Mouse (Mus musculus) heart, embryonic 12.5 days (tissue): ENCODE results near the gene Pdzd2. TPM values are rescaled to one million over a fixed set of nuclear protein-coding genes. Genes with fewer than 3 reads are reported as not detected.

Experiments used
- ATAC-seq: fragments of 200-750 bp; cut with Nextera tagmentation; 2 replicates; pipeline ENCODE4 v1.8.0; 2017; ENCODE audit warnings: moderate TSS enrichment, moderate library complexity; ENCODE audit not compliant: insufficient number of reproducible peaks, low FRiP score
- H3K27ac ChIP-seq: fragments of 300-500 bp; sonication (generic); 2 replicates; pipeline ENCODE4 v1.5.1; 2016; ENCODE audit warnings: mild to moderate bottlenecking, moderate library complexity; ENCODE audit not compliant: poor library complexity, severe bottlenecking
- H3K27me3 ChIP-seq: fragments of 300-500 bp; sonication (generic); replicated peaks from 2 replicates; pipeline ENCODE4 v1.6.1; 2016; ENCODE audit warnings: mild to moderate bottlenecking, moderate library complexity
- H3K36me3 ChIP-seq: fragments of 300-500 bp; sonication (generic); 2 replicates; pipeline ENCODE4 v1.6.1; 2016; ENCODE audit warnings: mild to moderate bottlenecking, moderate library complexity
- H3K4me1 ChIP-seq: fragments of 300-500 bp; sonication (generic); replicated peaks from 2 replicates; pipeline ENCODE4 v1.6.1; 2016; ENCODE audit warnings: mild to moderate bottlenecking
- H3K4me2 ChIP-seq: fragments of 300-500 bp; sonication (generic); 2 replicates; pipeline ENCODE4 v1.6.1; 2016; ENCODE audit warnings: mild to moderate bottlenecking, moderate library complexity
- H3K4me3 ChIP-seq: fragments of 300-500 bp; sonication (generic); 2 replicates; pipeline ENCODE4 v1.5.1; 2016; ENCODE audit warnings: mild to moderate bottlenecking
- H3K9ac ChIP-seq: fragments of 300-500 bp; sonication (generic); 2 replicates; pipeline ENCODE4 v1.6.1; 2016; ENCODE audit warnings: mild to moderate bottlenecking, moderate library complexity
- H3K9me3 ChIP-seq: fragments of 300-500 bp; sonication (generic); replicated peaks from 2 replicates; pipeline ENCODE4 v1.6.1; 2016; ENCODE audit warnings: mild to moderate bottlenecking, moderate library complexity
- WGBS: fragments of 180-500 bp; shearing (Covaris S2); methylation state at CpG from one replicate; pipeline ENCODE4 v1.1.7; 2016; 5-methylcytosine and 5-hydroxymethylcytosine counted together
- polyA plus RNA-seq: library from polyadenylated mRNA; unstranded; fragments of >200 nt; fragmentation: Nextera tagmentation; extraction: Ambion mirVana; gene quantifications from 2 replicates; pipeline ENCODE4 v1.2.1, GENCODE M21; 2016

Pdzd2 gene
- polyA plus RNA-seq, 1 experiment from 2014 or later, result 14.4 TPM

DNA sequence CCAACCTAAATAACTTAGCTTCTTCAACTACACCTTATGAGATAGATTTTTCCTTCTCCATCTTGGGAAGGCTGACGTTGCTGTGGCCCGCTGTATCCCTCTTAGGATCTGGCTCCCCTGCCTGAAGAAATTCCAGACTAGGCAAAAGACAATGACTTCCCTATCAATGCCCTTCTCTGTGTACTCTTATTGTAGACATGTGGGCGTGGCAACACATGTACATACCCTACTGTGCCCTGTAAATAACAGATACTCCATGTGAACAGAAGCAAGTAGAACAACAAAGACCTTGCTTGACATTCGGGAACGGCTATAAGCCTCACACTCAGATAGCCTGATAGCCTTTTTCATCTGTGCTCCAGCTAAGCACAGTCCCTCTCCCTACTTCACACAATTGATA, 295.2 kb downstream of the Pdzd2 start:
- 49% methylated on average over 5 of the region's 5 CpGs for WGBS

DNA sequence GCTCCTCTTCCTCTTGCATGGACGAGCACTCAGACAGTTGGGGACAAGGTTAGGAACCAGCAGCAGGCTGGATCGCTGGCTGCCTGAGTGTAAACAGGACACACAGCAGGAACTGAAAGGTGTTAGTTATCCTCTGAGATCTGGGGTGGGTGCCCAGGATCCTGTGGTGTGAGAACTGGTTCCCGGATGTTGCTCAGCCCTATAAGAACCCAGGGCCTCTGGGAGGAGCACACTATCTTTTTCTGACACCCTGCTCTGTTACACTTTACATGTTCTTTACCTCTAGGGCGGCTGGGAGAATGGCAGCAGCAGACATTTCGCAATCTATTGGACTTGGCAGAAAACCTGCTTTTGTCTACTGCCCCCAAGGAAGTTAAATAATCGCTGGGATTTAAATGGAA, 300.4 kb downstream of the Pdzd2 start:
- no peak overlapping the region for H3K4me3 ChIP-seq
- H3K9me3 ChIP-seq, result no peaks in the 10 kb centered on the region
- ATAC-seq, result no peak
- no peaks in the 10 kb centered on the region for H3K36me3 ChIP-seq
- H3K4me1 ChIP-seq, result peaks cover 32% of the 10 kb centered on the region
- H3K27me3 ChIP-seq, result no peaks in the 10 kb centered on the region
- no peak overlapping the region for H3K9ac ChIP-seq
- H3K4me2 ChIP-seq, result no peak overlapping the region
- WGBS, result 34% methylated on average over 6 of the region's 6 CpGs
- no peak overlapping the region for H3K27ac ChIP-seq

More for the DNA sequence above, 295.2 kb downstream of the Pdzd2 start:
- no peaks in the 10 kb centered on the region for H3K9me3 ChIP-seq
- no peak overlapping the region for H3K9ac ChIP-seq
- no peak overlapping the region for H3K4me2 ChIP-seq
- H3K4me3 ChIP-seq, result no peak overlapping the region
- peaks cover 24% of the 10 kb centered on the region for H3K4me1 ChIP-seq
- H3K27me3 ChIP-seq, result no peaks in the 10 kb centered on the region
- no peak for ATAC-seq
- H3K27ac ChIP-seq, result no peak overlapping the region
- no peaks in the 10 kb centered on the region for H3K36me3 ChIP-seq

DNA sequence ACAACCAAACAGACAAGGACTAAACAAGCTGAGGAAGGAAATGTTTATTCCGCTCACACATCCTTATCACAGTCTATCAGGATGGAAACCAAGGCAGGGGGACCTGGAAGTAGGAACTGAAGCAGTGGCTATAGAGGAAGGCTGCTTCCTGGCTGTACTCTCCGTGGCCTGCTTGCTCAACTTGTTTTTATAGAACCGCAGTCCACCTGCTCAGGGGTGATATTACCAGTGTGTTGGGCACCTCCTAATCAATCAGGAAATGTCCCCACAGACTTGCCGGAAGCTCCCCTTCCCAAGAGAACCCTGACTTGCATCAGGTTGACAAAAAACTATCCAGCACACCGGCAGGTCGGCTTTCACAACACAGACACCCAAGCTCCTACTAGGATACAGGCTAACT, 301.0 kb downstream of the Pdzd2 start:
- Histone ChIP-seq H3K36me3 (no peaks in the 10 kb centered on the region), H3K4me3 (no peak overlapping the region), H3K4me1 (peaks cover 31% of the 10 kb centered on the region), H3K27me3 (no peaks in the 10 kb centered on the region), H3K9ac (no peak overlapping the region), H3K9me3 (no peaks in the 10 kb centered on the region), H3K27ac (no peak overlapping the region), H3K4me2 (no peak overlapping the region)
- WGBS, result 50% methylated on average over 6 of the region's 6 CpGs
- no peak for ATAC-seq

DNA sequence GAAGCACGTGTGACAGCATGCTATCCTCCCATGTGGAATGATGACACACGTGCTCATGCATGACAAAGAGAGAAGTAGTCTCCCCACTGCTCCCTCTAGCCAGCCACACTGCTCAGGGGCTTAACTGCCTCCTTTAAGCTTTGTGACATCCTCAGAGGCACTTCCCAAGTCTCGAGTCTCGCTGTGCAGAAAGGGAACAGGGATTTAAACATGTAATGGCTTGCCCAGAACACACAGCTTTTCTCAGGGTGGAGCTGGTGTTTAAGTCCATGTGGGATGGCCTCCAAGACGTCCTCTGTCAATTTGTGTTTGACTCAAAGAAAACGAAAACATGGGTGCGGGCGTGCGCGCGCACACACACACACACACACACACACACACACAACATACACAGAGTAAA, 301.6 kb downstream of the Pdzd2 start:
- H3K4me2 ChIP-seq, result no peak overlapping the region
- H3K27me3 ChIP-seq, result no peaks in the 10 kb centered on the region
- H3K36me3 ChIP-seq, result no peaks in the 10 kb centered on the region
- H3K9ac ChIP-seq, result no peak overlapping the region
- H3K9me3 ChIP-seq, result no peaks in the 10 kb centered on the region
- no peak for ATAC-seq
- H3K4me3 ChIP-seq, result no peak overlapping the region
- peaks cover 28% of the 10 kb centered on the region for H3K4me1 ChIP-seq
- H3K27ac ChIP-seq, result no peak overlapping the region
- 80% methylated on average over 11 of the region's 11 CpGs for WGBS

DNA sequence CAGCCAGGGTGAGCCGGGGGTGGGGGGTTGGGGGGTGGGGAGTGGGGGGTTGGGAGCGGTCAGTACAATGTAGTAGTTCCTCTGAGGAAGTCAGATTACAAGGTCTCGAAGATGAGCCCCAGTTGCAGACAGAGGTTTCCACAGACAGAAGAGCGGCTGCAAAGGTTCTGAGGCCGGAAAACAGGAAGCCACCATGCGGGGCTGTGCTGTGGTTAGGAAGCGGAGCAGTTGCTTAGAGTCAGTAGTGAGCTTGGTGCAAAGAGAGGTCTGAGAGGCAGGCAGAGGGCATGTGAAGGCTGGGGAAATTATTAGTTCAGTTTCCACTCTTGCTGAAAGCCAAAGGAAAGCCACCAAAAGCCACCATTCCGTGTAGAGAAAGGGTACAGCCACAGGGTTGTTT, 303.8 kb downstream of the Pdzd2 start:
- Histone ChIP-seq H3K4me2 (no peak overlapping the region), H3K27me3 (no peaks in the 10 kb centered on the region), H3K9me3 (no peaks in the 10 kb centered on the region), H3K4me3 (no peak overlapping the region), H3K4me1 (peaks cover 32% of the 10 kb centered on the region), H3K27ac (no peak overlapping the region), H3K9ac (no peak overlapping the region), H3K36me3 (no peaks in the 10 kb centered on the region)
- 80% methylated on average over 8 of the region's 8 CpGs for WGBS
- no peak for ATAC-seq

DNA sequence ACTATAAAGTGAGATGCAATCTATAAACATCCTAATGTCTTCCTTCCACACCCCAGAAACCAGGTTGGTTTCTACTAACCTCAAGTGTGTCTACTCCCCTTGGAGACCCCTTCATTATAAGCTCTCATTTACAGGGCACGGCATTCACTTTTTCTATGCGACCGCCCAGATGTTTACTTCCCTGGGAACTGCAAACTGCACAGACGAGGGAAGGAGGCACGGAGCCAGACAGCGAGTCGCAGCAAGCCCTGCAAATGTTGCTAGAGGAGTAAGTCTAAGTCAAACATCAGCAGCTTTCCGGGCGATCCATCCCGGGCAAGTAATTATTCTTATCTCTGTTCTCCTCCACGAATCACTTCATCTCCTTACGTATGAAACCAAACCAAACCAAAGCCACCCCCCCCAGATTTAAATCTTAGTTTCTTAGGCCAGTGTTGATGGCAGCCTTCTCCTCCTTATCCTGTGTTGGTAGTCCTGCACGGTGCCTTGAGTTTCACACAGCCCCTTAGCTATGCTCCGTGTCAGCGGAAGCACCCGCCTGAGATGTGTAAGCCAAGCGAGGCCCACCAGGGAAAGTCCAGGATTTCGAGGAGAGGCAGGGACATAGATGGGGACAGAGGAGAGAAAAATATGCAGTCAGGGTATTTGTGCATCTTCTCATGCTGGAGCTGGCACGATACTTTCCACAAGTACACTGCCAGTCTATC, 305.7 kb downstream of the Pdzd2 start:
- H3K27ac ChIP-seq, result no peak overlapping the region
- no peaks in the 10 kb centered on the region for H3K27me3 ChIP-seq

DNA sequence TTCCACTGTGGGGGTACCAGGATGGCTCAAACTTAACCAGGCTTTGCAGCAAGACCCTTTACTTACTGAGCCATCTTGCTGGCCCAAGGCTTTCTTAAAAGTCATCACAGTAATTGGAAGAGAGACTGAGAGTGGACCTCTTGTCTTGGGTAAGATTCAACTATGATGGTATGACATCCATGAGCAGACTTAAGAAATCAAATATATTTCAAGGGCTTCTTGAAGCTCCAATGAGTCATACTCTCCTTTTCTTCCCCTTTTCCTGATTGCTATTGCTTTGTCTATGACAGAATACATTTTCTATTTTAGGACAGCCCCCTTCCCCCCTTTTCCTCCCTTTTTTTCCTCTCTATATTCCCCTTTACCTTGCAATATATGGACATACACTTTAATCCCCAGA, 306.8 kb downstream of the Pdzd2 start:
- Histone ChIP-seq H3K4me3 (no peak overlapping the region), H3K27me3 (no peaks in the 10 kb centered on the region), H3K36me3 (no peaks in the 10 kb centered on the region), H3K4me1 (peaks cover 19% of the 10 kb centered on the region), H3K9ac (no peak overlapping the region), H3K9me3 (no peaks in the 10 kb centered on the region), H3K27ac (no peak overlapping the region), H3K4me2 (no peak overlapping the region)
- ATAC-seq, result no peak

More for the DNA sequence above, 305.7 kb downstream of the Pdzd2 start:
- no peak overlapping the region for H3K4me2 ChIP-seq
- no peaks in the 10 kb centered on the region for H3K9me3 ChIP-seq
- ATAC-seq, result no peak
- peaks cover 22% of the 10 kb centered on the region for H3K4me1 ChIP-seq
- H3K4me3 ChIP-seq, result no peak overlapping the region
- H3K9ac ChIP-seq, result no peak overlapping the region
- no peaks in the 10 kb centered on the region for H3K36me3 ChIP-seq
- WGBS, result 63% methylated on average over 19 of the region's 19 CpGs

DNA sequence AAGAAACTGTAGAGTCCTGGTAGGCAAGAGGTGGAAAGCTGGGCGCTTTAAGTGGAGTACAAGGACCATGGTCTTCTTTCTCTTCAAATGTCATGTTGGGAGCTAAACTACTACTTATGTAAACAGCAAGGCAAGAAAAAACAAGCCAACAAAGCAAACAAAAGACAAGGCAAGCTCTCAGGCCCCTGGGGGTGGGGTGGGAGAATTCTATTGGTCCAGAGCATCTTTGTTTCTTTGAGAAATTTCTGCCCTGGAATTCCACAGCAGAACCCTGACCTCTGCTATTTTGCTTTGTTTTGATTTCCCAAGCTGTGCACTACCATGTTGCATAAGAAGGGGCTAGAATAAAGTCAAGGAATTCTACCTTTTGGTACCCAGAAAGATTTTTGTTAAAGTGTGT, 307.4 kb downstream of the Pdzd2 start:
- Histone ChIP-seq H3K4me3 (no peak overlapping the region), H3K9me3 (no peaks in the 10 kb centered on the region), H3K36me3 (no peaks in the 10 kb centered on the region), H3K27me3 (no peaks in the 10 kb centered on the region), H3K4me1 (peaks cover 19% of the 10 kb centered on the region), H3K9ac (no peak overlapping the region), H3K27ac (no peak overlapping the region), H3K4me2 (no peak overlapping the region)
- 93% methylated on average over 1 of the region's 1 CpGs for WGBS
- ATAC-seq, result no peak

DNA sequence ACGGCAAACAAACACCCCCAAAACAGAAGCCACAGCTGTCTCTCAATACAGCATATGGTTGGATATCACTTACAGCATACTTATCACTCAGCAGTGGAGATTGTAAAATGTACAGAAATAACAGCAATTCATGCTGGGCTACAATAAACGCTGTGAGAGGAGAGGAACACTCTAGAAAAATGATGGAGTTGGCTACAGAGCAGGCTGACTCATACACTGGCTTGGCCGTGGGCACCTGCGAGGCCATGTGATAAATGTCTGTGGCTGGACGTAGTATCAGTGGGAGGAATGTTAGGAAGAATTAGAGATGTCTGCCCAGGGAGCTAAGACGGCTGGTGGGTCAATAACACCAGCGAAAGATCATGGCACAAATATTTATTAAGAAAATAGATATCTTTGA, 308.0 kb downstream of the Pdzd2 start:
- Histone ChIP-seq H3K4me1 (peaks cover 19% of the 10 kb centered on the region), H3K9ac (no peak overlapping the region), H3K36me3 (no peaks in the 10 kb centered on the region), H3K4me3 (no peak overlapping the region), H3K27ac (no peak overlapping the region), H3K9me3 (no peaks in the 10 kb centered on the region), H3K4me2 (no peak overlapping the region), H3K27me3 (no peaks in the 10 kb centered on the region)
- ATAC-seq, result no peak
- WGBS, result 41% methylated on average over 7 of the region's 7 CpGs

DNA sequence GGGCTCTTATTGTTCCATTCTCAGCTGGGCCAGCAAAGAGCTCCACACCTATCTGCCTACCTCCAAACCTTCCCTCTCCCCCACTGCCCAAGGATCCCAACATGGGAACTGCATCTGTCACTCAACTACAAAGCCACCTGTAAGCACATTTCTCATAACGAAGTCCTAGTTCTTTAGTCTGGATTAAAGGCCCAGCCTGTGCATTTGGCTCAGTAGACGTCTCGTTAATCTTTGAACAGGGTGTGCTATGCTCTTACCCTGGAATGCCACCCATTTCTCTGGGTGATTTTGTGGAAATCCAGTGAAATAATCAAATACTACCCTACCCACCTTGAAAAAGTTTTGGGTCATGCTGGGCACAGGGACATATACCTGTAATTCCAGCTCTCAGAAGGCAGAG, 308.5 kb downstream of the Pdzd2 start:
- no peak for ATAC-seq
- Histone ChIP-seq H3K4me3 (no peak overlapping the region), H3K36me3 (no peaks in the 10 kb centered on the region), H3K4me2 (no peak overlapping the region), H3K4me1 (peaks cover 17% of the 10 kb centered on the region), H3K9me3 (no peaks in the 10 kb centered on the region), H3K27me3 (no peaks in the 10 kb centered on the region), H3K27ac (no peak overlapping the region), H3K9ac (no peak overlapping the region)
- 82% methylated on average over 3 of the region's 3 CpGs for WGBS

DNA sequence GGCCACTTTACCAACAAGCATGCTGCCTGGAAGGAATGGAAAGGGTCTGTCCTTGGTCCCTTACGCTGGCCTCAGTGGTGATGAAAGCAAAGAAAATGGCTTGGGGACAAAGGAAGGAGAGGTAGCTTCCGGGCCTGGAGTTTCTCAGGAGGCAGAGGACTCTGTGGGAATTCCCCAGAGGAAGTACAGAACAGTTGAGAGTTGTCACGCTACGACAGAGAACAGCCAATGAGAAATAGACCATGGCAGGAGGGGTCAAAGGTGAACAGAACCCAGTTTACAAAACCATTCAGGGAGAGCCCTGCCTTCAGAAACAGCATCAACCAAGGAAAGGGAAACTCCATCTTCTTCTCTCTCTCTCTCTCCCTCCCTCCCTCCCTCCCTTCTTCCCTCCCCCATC, 309.1 kb downstream of the Pdzd2 start:
- Histone ChIP-seq H3K36me3 (no peaks in the 10 kb centered on the region), H3K9ac (no peak overlapping the region), H3K4me1 (peaks cover 12% of the 10 kb centered on the region; the same call in 1 of the 2 replicates), H3K27ac (no peak overlapping the region), H3K4me3 (no peak overlapping the region), H3K9me3 (no peaks in the 10 kb centered on the region), H3K27me3 (no peaks in the 10 kb centered on the region), H3K4me2 (no peak overlapping the region)
- 53% methylated on average over 4 of the region's 4 CpGs for WGBS
- no peak for ATAC-seq
